Mouse (Mus musculus): ENCODE data around the gene Tlr4. TPM values are rescaled to one million over a fixed set of nuclear protein-coding genes. Genes with fewer than 3 reads are reported as not detected.

Gene Tlr4
- polyA plus RNA-seq, 1 experiment from 2014 or later = 1.1 TPM

DNA sequence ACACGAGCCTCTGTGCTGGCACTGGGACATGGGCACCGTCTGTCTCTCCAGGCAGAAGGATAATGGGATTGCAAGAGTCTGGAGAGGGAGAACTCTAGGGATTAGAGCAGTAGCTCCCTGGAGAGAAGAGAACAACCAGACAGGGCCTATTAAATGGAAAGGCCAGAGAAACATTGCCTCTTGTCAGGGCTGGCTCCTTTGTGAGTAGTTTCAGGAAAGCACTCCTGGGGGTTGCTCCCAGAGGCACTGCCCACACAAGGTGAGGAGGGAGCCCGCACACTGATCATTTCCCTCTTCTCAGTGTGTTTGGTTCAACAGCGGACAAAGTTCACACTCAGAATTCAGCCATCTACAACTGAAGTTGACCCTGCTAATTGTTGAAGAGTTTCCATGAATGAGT, 98.7 kb downstream of the Tlr4 start:
- Histone ChIP-seq H3K4me3 (ENCODE audit: low read length) (no peak overlapping the region), H3K9ac (ENCODE audit: low read depth, low read length) (no peak overlapping the region), H3K4me2 (ENCODE audit: low read depth, low read length) (no peak overlapping the region), H3K27me3 (replicated peaks; ENCODE audit: control insufficient read depth, insufficient read depth, low read length) (no peaks in the 10 kb centered on the region), H3K36me3 (ENCODE audit: control insufficient read depth, insufficient read depth, low read length) (no peaks in the 10 kb centered on the region), H3K9me3 (ENCODE audit: control insufficient read depth, low read length) (no peaks in the 10 kb centered on the region), H3K27ac (ENCODE audit: low read length) (no peak overlapping the region), H3K4me1 (ENCODE audit: control insufficient read depth, insufficient read depth, low read length) (no peaks in the 10 kb centered on the region)
- ATAC-seq = no peak
- WGBS = 63% methylated on average over 4 of the region's 4 CpGs

DNA sequence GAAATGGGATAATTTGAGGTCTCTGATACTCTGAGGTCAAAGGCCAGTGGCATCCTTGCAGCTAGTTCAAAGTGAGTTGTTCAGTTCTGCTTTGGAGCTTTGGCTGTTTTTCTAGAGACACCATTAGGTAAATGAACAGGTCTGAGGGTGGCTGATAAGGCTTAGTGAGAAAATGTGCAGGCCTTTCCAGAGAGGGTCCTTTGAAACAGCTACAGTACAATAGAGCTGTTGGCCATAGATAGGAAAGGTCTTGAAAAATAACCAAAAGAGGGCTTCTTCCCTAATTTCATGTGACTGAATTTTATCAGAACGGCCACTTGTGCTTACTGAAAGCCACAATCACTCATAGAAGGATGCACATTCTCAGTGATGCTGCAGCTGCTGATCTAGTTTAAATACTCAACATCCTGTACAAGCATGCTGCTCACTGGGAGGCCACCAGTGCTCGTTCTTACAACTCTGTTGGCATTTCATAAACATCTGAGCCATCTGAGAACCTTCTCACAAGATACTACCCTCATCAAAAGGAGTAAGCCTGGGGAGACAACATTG, 100.2 kb downstream of the Tlr4 start:
- H3K36me3 ChIP-seq (ENCODE audit: control insufficient read depth, insufficient read depth, low read length) = no peaks in the 10 kb centered on the region
- no peak overlapping the region for H3K9ac ChIP-seq (ENCODE audit: low read depth, low read length)
- H3K27ac ChIP-seq (ENCODE audit: low read length) = no peak overlapping the region
- H3K27me3 ChIP-seq (replicated peaks; ENCODE audit: control insufficient read depth, insufficient read depth, low read length) = no peaks in the 10 kb centered on the region
- ATAC-seq = no peak
- WGBS = 67% methylated on average over 2 of the region's 2 CpGs
- no peak overlapping the region for H3K4me3 ChIP-seq (ENCODE audit: low read length)
- H3K4me1 ChIP-seq (ENCODE audit: control insufficient read depth, insufficient read depth, low read length) = no peaks in the 10 kb centered on the region
- no peaks in the 10 kb centered on the region for H3K9me3 ChIP-seq (ENCODE audit: control insufficient read depth, low read length)
- H3K4me2 ChIP-seq (ENCODE audit: low read depth, low read length) = no peak overlapping the region

- no peaks in the 10 kb centered on the region for H3K36me3 ChIP-seq (ENCODE audit: control insufficient read depth, insufficient read depth, low read length)
- H3K4me3 ChIP-seq (ENCODE audit: low read length) = no peak overlapping the region
- no peak overlapping the region for H3K9ac ChIP-seq (ENCODE audit: low read depth, low read length)
- H3K4me2 ChIP-seq (ENCODE audit: low read depth, low read length) = no peak overlapping the region
- H3K27ac ChIP-seq (ENCODE audit: low read length) = no peak overlapping the region
- ATAC-seq = no peak
- H3K9me3 ChIP-seq (ENCODE audit: control insufficient read depth, low read length) = no peaks in the 10 kb centered on the region
- 69% methylated on average over 4 of the region's 4 CpGs for WGBS
- no peaks in the 10 kb centered on the region for H3K27me3 ChIP-seq (replicated peaks; ENCODE audit: control insufficient read depth, insufficient read depth, low read length)
- no peaks in the 10 kb centered on the region for H3K4me1 ChIP-seq (ENCODE audit: control insufficient read depth, insufficient read depth, low read length)
These were observed 111.2 kb downstream of the Tlr4 start for GRCm38 (mm10) chr4:66938489-66939061.

DNA sequence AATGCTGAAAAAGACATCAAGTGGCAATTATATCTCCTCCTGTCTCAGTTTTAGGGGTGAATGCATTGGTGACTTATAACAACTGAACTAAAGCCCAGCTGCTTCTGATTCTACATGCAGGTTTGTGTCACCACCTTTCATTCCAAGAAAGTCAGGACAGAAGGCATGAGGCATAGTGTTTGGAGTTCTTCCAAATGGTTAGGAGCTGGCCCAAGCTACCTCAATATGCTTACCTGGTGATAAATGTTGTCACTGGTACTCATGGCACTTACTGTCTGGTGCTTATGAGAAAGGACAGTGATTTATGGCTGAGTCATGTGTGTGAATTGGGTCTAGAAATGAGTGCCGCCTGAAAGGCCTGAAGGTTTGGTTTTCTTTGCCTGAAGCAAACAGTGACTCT, 114.5 kb downstream of the Tlr4 start:
- ATAC-seq = no peak
- no peak overlapping the region for H3K9ac ChIP-seq (ENCODE audit: low read depth, low read length)
- H3K4me1 ChIP-seq (ENCODE audit: control insufficient read depth, insufficient read depth, low read length) = no peaks in the 10 kb centered on the region
- H3K4me2 ChIP-seq (ENCODE audit: low read depth, low read length) = no peak overlapping the region
- no peak overlapping the region for H3K27ac ChIP-seq (ENCODE audit: low read length)
- no peaks in the 10 kb centered on the region for H3K27me3 ChIP-seq (replicated peaks; ENCODE audit: control insufficient read depth, insufficient read depth, low read length)
- no peaks in the 10 kb centered on the region for H3K36me3 ChIP-seq (ENCODE audit: control insufficient read depth, insufficient read depth, low read length)
- WGBS = 88% methylated on average over 1 of the region's 1 CpGs
- no peaks in the 10 kb centered on the region for H3K9me3 ChIP-seq (ENCODE audit: control insufficient read depth, low read length)
- no peak overlapping the region for H3K4me3 ChIP-seq (ENCODE audit: low read length)

DNA sequence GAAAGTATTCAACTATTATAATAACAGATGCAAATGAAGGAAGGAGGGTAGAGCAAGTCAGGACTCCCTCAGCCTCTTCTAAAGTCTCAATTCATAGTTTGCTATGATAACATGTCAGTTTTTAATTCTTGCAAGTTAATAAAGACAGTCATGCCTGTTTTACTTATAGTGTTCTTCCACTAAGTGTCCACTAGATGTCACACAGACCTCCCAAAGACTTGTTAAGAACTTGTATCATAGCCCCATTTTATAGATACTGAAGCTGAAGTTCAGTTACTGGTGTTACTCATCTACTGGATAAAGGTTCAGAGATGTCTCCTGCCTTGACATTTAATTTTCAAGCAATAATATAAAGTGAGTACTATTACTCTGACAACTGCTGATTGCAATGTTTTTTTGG, 116.3 kb downstream of the Tlr4 start:
- no peaks in the 10 kb centered on the region for H3K9me3 ChIP-seq (ENCODE audit: control insufficient read depth, low read length)
- H3K9ac ChIP-seq (ENCODE audit: low read depth, low read length) = no peak overlapping the region
- no peak for ATAC-seq
- no peak overlapping the region for H3K4me2 ChIP-seq (ENCODE audit: low read depth, low read length)
- H3K4me3 ChIP-seq (ENCODE audit: low read length) = no peak overlapping the region
- H3K27ac ChIP-seq (ENCODE audit: low read length) = no peak overlapping the region
- H3K36me3 ChIP-seq (ENCODE audit: control insufficient read depth, insufficient read depth, low read length) = no peaks in the 10 kb centered on the region
- no peaks in the 10 kb centered on the region for H3K4me1 ChIP-seq (ENCODE audit: control insufficient read depth, insufficient read depth, low read length)
- H3K27me3 ChIP-seq (replicated peaks; ENCODE audit: control insufficient read depth, insufficient read depth, low read length) = no peaks in the 10 kb centered on the region

- WGBS = 7% methylated on average over 1 of the region's 1 CpGs
- H3K27ac ChIP-seq (ENCODE audit: low read length) = no peak overlapping the region
- H3K4me3 ChIP-seq (ENCODE audit: low read length) = no peak overlapping the region
- ATAC-seq = no peak
- no peaks in the 10 kb centered on the region for H3K9me3 ChIP-seq (ENCODE audit: control insufficient read depth, low read length)
- no peak overlapping the region for H3K9ac ChIP-seq (ENCODE audit: low read depth, low read length)
- no peaks in the 10 kb centered on the region for H3K27me3 ChIP-seq (replicated peaks; ENCODE audit: control insufficient read depth, insufficient read depth, low read length)
- no peaks in the 10 kb centered on the region for H3K36me3 ChIP-seq (ENCODE audit: control insufficient read depth, insufficient read depth, low read length)
- no peak overlapping the region for H3K4me2 ChIP-seq (ENCODE audit: low read depth, low read length)
- H3K4me1 ChIP-seq (ENCODE audit: control insufficient read depth, insufficient read depth, low read length) = no peaks in the 10 kb centered on the region
These were observed 120.3 kb downstream of the Tlr4 start for GRCm38 (mm10) chr4:66947657-66948056.

GRCm38 (mm10) chr4:66974918-66975317, 147.5 kb downstream of the Tlr4 start:
- WGBS = 48% methylated on average over 3 of the region's 3 CpGs
- H3K9ac ChIP-seq (ENCODE audit: low read depth, low read length) = no peak overlapping the region
- no peak for ATAC-seq

More at GRCm38 (mm10) chr4:66974918-66975317, 147.5 kb downstream of the Tlr4 start:
- Histone ChIP-seq H3K9me3 (ENCODE audit: control insufficient read depth, low read length) (no peaks in the 10 kb centered on the region), H3K36me3 (ENCODE audit: control insufficient read depth, insufficient read depth, low read length) (no peaks in the 10 kb centered on the region), H3K4me2 (ENCODE audit: low read depth, low read length) (no peak overlapping the region), H3K27ac (ENCODE audit: low read length) (no peak overlapping the region), H3K4me1 (ENCODE audit: control insufficient read depth, insufficient read depth, low read length) (no peaks in the 10 kb centered on the region), H3K27me3 (replicated peaks; ENCODE audit: control insufficient read depth, insufficient read depth, low read length) (no peaks in the 10 kb centered on the region), H3K4me3 (ENCODE audit: low read length) (no peak overlapping the region)

Data from intestine, embryonic 16.5 days (tissue).